Mouse (Mus musculus) G1E-ER4 (cell line): ENCODE data around the gene Kif26b. TPM values are rescaled to one million over a fixed set of nuclear protein-coding genes. Genes with fewer than 3 reads are reported as not detected.

ENCODE experiments used
- GATA1 ChIP-seq: IDR thresholded peaks from one replicate; pipeline ENCODE4 v1.8.0; 2012; ENCODE audit warnings: low read length, inconsistent platforms
- polyA plus RNA-seq: library from polyadenylated mRNA; stranded (reverse); fragments of >175 nt; gene quantifications from 2 replicates; pipeline ENCODE4 v1.2.3, GENCODE M21; 2012

Gene Kif26b
- polyA plus RNA-seq, 1 experiment = 0.01 TPM

DNA sequence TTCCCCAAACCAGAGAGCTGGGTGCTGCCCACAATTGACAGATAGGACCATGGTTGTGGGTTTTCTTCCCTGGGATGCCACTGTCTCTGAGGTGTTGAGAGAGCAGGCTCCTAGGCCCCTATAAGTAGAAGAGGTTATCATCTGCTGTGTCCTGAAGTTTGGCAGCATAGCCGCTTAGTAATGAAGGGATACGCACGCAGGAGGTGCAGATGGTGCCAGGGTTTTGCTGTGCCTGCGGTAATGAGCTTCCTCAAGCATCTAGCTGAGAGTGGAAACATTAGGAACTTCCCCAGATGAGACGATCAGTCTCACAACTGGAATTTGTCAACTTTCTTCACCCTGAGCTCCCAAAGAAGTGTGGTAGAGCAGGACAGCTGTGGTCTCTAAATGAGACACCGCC is 363.5 kb downstream of the Kif26b start:
- no peak for TF ChIP-seq GATA1

DNA sequence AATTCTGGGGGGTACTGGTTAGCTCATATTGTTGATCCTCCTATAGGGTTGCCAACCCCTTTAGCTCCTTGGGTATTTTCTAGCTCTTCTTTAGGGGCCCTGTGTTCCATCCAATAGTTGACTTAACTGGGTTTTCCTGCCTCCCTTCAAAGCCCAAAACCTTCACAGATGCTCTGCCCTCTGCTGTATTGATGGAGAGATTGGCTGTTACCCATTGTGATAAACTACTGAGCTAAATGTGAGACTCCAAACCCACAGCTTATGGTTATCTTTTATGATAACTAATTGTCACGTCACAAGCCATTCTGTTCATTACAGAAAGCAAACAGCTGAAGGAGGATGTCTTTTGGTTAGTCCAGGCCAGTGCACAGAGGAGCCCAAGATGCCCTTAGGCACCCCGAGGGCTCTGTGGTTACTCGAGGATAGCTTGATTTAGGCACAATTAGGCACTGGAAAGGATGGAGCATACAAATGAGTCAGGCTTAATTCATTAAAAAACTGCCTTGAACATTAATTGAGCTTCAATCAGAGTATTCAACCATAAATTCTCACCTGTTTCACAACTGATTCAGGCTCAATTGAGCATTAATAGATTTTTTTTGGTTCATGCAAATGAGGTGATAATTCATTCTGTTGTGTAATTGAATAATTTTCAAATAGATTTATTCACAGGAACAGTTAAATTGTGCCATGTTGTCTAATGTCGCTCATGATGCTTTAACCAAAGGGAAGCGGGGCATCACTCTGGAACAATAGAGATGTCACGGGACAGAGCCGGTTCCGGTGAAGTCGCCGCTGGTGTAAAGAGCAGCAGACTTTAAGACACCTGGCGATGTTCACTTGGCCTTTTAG is 364.5 kb downstream of the Kif26b start:
- TF ChIP-seq GATA1 = no peak

DNA sequence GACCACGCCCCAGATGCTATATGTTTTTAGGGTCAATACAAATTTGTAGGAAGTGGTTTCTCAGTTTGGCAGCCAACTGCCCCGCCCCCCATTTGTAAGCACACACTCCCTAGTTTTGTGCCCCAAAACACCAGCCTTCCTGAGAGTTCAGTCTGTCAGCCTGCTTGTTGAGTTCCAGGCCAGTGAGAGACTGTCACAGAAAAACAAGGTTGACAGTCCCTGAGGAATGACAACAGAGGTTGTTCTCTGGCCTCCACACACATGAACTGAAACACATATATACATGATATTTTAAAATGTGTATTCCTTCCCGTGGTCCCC is 365.1 kb downstream of the Kif26b start:
- TF ChIP-seq GATA1 = no peak

DNA sequence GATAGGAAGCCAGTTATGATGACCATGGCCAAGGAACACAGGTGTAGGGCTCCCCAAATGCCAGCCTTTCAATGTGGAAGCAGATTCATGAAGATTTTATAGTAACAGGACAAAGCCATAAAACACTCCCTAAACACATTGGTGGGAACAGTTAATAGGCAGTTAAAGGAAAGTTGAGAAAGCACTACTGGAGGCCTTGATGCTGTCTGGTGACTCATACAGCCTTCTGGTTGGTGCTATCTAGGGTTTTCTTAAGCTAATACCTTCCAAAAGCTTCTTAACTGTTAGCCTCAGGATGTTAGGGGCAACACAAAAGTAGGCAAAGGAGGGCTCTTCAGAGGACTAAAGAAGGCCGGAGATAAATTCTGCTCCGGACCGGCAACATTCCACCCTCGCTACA is 366.7 kb downstream of the Kif26b start:
- TF ChIP-seq GATA1 = no peak

DNA sequence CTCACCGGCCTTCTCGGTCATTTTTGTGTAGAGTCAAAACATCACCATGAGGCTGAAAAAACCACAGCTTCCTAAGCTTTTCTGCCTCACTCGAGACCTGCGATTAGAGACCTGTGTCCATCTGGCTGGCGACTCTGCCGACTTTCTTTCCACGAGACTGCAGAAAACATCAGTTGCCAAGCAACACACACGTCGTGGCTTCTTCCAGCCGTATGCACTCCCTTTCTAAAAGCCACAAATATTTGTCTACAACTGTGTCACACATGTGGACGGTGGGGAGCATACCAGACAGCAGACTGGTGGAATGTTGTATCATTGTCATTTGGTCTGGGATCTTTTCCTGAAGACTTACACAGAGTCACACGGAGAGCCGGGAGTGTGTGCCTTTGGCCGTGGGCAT is 382.0 kb downstream of the Kif26b start:
- TF ChIP-seq GATA1 = no peak

DNA sequence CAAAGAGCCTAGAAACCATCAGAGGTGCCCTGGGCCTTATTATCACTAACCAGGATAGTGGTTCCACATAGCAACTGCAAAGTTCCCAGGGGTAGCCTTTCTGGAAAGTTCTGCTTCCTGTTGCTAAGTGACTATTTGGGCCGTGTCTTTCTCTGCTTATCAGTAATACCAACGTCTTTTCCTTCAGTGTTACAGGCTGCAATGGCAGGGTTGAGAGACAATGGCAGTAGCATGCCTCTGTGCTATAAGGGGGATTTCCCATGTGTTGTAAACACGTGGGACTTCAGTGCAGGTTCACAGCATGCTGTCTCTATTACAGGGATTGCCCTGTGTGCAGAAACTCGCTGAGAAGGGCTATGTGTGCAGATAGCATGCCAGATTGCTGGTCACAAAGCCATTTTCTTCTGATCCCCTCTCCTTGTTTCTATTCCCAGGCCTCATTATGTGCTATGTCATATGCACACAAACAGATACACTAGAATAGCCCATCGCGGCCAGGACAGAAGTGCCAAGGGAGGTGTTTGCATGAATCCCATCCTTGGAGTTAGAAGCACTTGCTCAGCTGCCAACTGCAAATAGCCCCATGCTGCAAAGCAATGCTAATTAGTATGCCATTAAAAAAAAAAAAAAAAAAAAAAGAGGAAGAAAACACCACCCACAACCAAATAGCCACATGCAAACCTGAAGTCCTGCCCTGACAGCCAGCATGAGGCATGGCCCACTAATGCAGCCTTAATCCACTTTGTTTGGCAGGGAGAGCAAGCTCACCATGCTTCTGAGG is 384.2 kb downstream of the Kif26b start:
- no peak for TF ChIP-seq GATA1

DNA sequence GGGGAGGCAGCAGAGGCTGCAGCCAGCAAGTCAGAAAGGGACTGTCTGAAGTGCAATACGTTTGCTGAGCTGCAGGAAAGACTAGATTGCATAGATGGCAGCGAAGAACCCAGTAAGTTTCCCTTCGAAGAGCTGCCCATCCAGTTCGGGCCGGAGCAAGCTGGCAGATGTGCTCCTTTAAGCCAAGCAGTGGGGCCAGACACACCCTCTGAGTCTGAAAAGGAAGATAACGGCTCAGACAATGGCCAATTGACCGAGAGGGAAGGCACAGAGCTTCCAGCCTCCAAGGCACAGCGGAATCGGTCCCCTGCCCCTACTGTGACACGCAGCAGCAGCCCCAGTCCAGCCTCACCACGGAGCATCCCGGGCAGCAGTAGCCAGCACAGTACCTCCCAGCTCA is 386.1 kb downstream of the Kif26b start:
- TF ChIP-seq GATA1 = no peak

DNA sequence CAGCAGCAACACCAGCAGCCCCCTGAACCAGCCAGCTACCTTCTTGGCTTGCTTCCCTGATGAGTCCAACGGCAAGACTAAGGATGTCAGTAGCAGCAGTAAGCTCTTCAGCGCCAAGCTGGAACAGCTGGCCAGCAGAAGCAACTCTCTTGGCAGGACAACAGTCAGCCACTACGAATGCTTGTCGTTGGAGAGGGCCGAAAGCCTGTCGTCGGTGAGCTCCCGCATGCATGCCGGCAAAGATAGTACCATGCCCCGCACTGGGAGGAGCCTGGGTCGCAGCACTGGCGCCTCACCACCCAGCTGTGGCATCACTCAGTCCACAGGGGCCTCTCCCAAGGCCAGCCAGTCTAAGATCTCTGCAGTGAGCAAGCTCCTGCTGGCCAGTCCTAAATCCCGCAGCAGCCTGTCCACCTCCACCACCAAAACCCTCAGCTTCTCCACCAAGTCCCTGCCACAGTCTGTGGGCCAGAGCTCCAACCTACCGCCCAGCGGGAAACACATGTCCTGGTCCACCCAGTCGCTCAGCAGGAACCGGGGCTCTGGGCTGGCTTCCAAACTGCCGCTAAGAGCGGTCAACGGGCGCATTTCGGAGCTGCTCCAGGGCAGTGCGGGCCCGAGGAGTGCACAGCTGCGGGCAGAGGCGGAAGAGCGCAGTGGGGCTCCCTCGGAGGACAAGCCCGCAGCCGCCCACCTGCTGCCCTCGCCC is 388.4 kb downstream of the Kif26b start:
- TF ChIP-seq GATA1 = no peak

DNA sequence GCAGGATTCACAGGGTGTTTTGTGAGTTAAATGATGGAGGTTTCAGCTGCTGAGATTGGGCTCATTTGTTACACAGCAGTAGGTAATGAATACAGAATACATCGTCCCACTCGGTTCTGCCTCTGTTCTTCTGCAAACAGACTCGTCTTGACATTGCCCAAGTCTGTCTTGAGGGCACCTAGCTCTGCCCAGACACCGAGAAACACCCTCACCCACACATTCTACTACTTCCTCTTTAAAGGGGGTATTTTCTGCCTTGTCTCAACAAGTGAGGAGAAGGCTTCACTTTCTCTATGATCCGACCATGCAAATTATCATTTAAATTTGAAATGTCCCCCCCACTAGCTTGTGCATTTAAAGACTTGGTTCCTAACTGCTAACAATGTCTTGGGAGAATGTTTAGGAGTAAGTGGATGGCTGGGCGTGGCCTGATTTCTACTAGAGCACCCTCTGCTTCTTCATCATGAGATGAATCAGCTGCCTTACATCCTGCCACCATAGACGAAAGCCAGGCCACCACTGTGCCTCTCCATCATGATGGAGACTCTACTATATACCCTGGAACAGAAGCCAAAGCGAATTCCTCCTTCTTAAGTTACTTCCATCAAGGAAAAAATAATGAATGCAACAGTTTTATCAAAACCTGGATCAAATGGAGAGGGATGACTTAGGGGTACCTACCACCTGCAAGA is 395.7 kb downstream of the Kif26b start:
- TF ChIP-seq GATA1 = no peak

DNA sequence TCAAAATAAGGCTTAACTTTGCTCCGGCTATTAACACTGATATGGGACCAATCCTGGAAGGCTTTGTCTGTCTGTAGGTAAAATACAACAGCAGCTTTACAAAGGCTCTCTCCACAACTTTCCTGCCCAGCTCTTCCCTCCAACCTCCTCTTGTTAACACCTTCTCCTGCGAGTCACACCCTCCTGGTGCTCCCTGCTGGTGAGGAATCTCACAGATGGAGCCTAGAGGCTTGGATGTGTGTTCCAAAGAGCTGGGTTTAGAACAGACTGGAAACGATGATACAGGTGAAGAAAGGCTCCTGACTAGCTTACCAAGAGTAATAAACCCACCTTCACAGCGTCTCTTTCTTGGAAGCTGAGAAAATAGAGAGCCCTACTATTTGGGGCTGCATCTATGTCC is 400.6 kb downstream of the Kif26b start:
- no peak for TF ChIP-seq GATA1

DNA sequence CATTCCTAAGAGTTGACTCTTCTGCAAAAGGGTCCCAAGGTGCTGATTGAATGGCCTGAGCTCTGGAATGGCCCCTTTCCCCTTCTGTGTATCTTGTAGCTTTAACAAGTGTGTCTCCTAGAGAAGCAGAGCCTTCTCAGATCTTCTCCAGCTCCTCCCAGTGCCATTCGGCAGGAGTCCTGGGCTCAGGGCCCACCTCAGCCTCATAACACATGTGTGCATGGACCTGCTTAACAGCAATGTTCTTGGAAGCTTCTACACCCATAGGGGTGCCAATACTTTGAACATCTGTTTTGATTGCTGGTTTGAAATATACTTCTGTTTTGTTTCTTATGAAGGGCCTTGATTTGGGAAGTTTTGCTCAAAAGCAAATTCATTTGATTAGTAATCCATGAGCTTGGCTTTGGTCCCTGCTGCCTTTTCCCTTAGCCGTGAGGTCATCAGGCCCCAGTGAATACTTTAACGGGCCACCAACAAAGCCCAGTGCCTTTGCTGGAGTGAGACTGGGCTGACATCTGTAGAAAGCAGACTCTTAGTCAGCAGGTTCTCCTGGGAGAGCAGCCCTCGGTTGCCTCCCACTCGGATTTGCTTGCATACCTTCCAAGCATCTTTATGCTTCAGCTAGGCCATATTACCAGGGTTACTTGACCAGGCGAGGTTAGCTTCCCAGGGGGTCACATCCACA is 405.2 kb downstream of the Kif26b start:
- no peak for TF ChIP-seq GATA1

DNA sequence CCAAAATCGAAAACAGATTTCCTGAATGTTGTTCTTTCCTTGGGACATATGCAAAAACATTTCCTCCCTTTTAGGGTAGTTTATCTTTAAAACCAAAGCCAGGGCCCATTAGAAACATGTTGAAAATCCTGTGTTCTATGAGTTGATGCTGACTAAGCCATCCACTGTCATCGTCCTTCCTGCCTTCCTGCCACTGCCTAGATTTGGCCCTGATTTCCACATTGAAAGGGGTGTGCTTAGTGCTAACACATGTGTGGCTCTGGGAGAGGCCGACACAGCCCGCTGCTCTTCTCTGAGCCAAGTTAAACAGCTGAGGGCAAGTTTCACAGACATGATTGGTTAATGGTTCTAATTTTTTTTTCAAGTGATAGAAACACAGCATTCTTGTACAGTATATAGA is 407.5 kb downstream of the Kif26b start:
- TF ChIP-seq GATA1 = no peak

DNA sequence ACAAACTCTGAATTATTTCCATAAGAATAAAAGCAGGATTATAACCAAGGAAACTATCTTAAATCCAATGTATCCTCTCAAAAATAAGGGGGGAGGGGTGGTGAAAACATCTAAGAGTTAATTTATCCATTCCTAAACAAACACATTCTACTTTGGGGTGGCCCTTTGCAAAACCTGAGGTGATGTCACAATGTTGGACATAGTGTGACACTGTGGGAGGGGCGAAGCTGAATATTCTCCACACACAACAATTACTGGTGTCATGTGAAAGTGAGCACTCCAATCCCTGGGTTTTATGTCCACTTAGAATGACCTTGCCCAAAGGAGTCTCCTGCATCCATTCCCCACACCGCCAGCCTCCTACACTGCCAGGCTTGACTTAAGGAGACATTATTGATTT is 408.1 kb downstream of the Kif26b start:
- no peak for TF ChIP-seq GATA1

DNA sequence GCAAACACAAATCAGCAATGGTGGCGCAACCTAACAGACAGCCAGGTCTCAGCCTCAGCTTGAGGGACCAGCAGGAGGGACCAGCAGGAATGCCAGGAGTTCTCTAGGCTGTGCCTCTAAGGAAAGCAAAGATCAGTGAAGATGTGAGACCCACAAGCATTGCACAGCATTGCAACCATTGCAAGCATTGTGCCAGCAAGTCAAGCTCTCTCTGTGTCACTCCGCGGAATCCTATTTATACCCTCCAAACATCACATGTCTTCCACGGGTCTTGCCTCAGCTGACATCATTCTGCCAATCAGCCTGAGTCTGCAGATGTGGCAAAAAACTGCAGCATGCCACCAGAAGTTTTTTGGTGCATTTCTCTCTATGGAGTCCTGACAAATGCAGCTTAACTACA is 411.4 kb downstream of the Kif26b start:
- no peak for TF ChIP-seq GATA1
